7 mouse cellular contexts compared by ENCODE assay signal in genomic region chr6:71440492-71441250, GRCm38 (mm10). TPM values are rescaled to one million over a fixed set of nuclear protein-coding genes. Genes with fewer than 3 reads are reported as not detected.
DNase-seq lines count a peak whose midpoint lies in the region; ATAC-seq lines count a peak whose summit lies in the region.

Rmnd5a (minus strand) TSS chr6:71440637.

- H3K9ac ChIP-seq in intestine, embryonic 15.5 days = peak within 1 kb of the TSS; percentile 91

- H3K4me2 ChIP-seq in intestine, embryonic 15.5 days (replicated peaks) = peak within 1 kb of the TSS; percentile 94

- WGBS in intestine, embryonic 15.5 days = under 1% methylated on average over 75 of the region's 75 CpGs
- under 1% methylated on average over 75 of the region's 75 CpGs for WGBS in midbrain, embryonic 10.5 days

- no peaks in the 10 kb centered on the region for H3K36me3 ChIP-seq in intestine, embryonic 15.5 days
- no peaks in the 10 kb centered on the region for H3K36me3 ChIP-seq in midbrain, embryonic 10.5 days

- peak; percentile 99 for DNase-seq in adrenal gland, adult 2 months
- DNase-seq in embryo, embryonic 11.5 days (ENCODE audit: low read depth, low spot score) = peak; percentile 97
- peak; percentile 94 to 99 for DNase-seq in gastrocnemius, postnatal 36 days
- peak; percentile 97 to 99 for DNase-seq in left cerebral cortex, postnatal 25 days (ENCODE audit: low spot score in 2 of 2)
- peak; percentile 98 for DNase-seq in midbrain, embryonic 10.5 days (ENCODE audit: low spot score)
- peak; percentile 98 for DNase-seq in right cerebral cortex, postnatal 4 days

- H3K4me1 ChIP-seq in intestine, embryonic 15.5 days (replicated peaks) = peaks cover 27% of the 10 kb centered on the region
- H3K4me1 ChIP-seq in midbrain, embryonic 10.5 days = peaks cover 38% of the 10 kb centered on the region

- peak within 1 kb of the TSS; percentile 93 for H3K4me3 ChIP-seq in intestine, embryonic 15.5 days (replicated peaks)
- H3K4me3 ChIP-seq in midbrain, embryonic 10.5 days = peak within 1 kb of the TSS; percentile 98

- intact Hi-C loops in gastrocnemius, postnatal 36 days (cut with DNase I) = loop anchor here (2.0 kb wide), 1 partner anchor 54 kb away; no protein-coding TSS in a partner anchor
- intact Hi-C loops in left cerebral cortex, postnatal 25 days (cut with DNase I) = loop anchor here (1.0 to 2.0 kb wide), 2 partner anchors 53 to 390 kb away; partner anchors contain the start of genes Immt and Rnf103

- peak within 1 kb of the TSS; percentile 98 for H3K27ac ChIP-seq in intestine, embryonic 15.5 days
- peak within 1 kb of the TSS; percentile 96 for H3K27ac ChIP-seq in midbrain, embryonic 10.5 days (replicated peaks)

- ATAC-seq in intestine, embryonic 15.5 days = peak; percentile 99

- H3K9me3 ChIP-seq in intestine, embryonic 15.5 days = no peaks in the 10 kb centered on the region
- H3K9me3 ChIP-seq in midbrain, embryonic 10.5 days (replicated peaks) = no peaks in the 10 kb centered on the region

- H3K27me3 ChIP-seq in intestine, embryonic 15.5 days (replicated peaks) = no peaks in the 10 kb centered on the region
- H3K27me3 ChIP-seq in midbrain, embryonic 10.5 days (ENCODE audit: low read depth, poor library complexity, severe bottlenecking) = no peaks in the 10 kb centered on the region

RNA-seq across cellular contexts. Expression of gene Rmnd5a, which starts in this region (rescaled TPM):
- total RNA-seq in adrenal gland, adult 2 months (2021) = 10 to 100 TPM; 68.1 to 80.1 TPM
- 18.3 and 20.9 TPM in 2 replicates for polyA plus RNA-seq in adrenal gland, adult 2 months (2012; rRNA removed)
- total RNA-seq in gastrocnemius, postnatal 36 days (2021) = 100 to 1,000 TPM in 1 of 2 experiments, 10 to 100 TPM in 1; 94.6 to 109 TPM
- polyA plus RNA-seq in intestine, embryonic 15.5 days (2015; fragmentation: Nextera tagmentation; extraction: Ambion mirVana) = 13.9 and 16.0 TPM in 2 replicates
- 100 to 1,000 TPM in 1 of 2 experiments, 10 to 100 TPM in 1; 96.3 to 108 TPM for total RNA-seq in left cerebral cortex, postnatal 25 days (2021)
- polyA plus RNA-seq in midbrain, embryonic 10.5 days (2016; fragmentation: Nextera tagmentation; extraction: Ambion mirVana) = 8.4 and 9.2 TPM in 2 replicates

Comparison
In these comparisons a context has a peak if more than half of its experiments do, and no peak if none do; other contexts are left out.
1. Peak in every context shown above with its lines: DNase-seq, ATAC-seq, H3K4me3 ChIP-seq and H3K27ac ChIP-seq.